32 mouse cellular contexts compared by ENCODE assay signal in genomic region chr1:82415641-82416040, GRCm38 (mm10).
"Had no signal": no experiment of that assay in that cellular context is flagged by ENCODE, and none has a peak within 500 bp of the region (broad histone marks: within the 10 kb centered on the region; RNA-seq: fewer than 3 reads in every experiment).

No protein-coding gene starts in this region.

- H3K4me1 ChIP-seq: hindbrain, embryonic 15.5 days had no signal

- H3K4me3 ChIP-seq: heart, embryonic 12.5 days; heart, embryonic 13.5 days; heart, embryonic 15.5 days; hindbrain, embryonic 10.5 days; hindbrain, embryonic 12.5 days; hindbrain, embryonic 13.5 days; hindbrain, embryonic 15.5 days; intestine, embryonic 15.5 days; kidney, embryonic 15.5 days; layer of hippocampus, adult 2 months; left cerebral cortex, adult 2 months had no signal

- H3K9me3 ChIP-seq: heart, embryonic 12.5 days; heart, embryonic 13.5 days; heart, embryonic 15.5 days; hindbrain, embryonic 10.5 days; hindbrain, embryonic 12.5 days; hindbrain, embryonic 13.5 days; hindbrain, embryonic 15.5 days; intestine, embryonic 15.5 days; kidney, embryonic 15.5 days had no signal

- H3K27ac ChIP-seq: heart, embryonic 13.5 days; heart, embryonic 15.5 days; hindbrain, embryonic 10.5 days; hindbrain, embryonic 12.5 days; hindbrain, embryonic 13.5 days; hindbrain, embryonic 14.5 days; hindbrain, embryonic 15.5 days; hindbrain, postnatal 0 days; intestine, embryonic 15.5 days; kidney, embryonic 15.5 days; kidney, postnatal 0 days; layer of hippocampus, adult 2 months; left cerebral cortex, adult 2 months had no signal

- H3K27me3 ChIP-seq: heart, embryonic 12.5 days; heart, embryonic 13.5 days; heart, embryonic 15.5 days; hindbrain, embryonic 12.5 days; hindbrain, embryonic 13.5 days; hindbrain, embryonic 15.5 days; intestine, embryonic 15.5 days; kidney, embryonic 15.5 days had no signal

- DNase-seq: heart, postnatal 10 days; heart, postnatal 14 days; kidney, adult 11 months; kidney, adult 18-20 months; kidney, adult 2 months; kidney, adult 8-10 months; kidney, adult 9 months; kidney, postnatal 10 days; kidney, postnatal 14 days; kidney, postnatal 25 days; kidney, postnatal 36 days; kidney, postnatal 4 days; layer of hippocampus, adult 9-11 months; layer of hippocampus, postnatal 36 days had no signal

- ATAC-seq: hindbrain, embryonic 16.5 days; hindbrain, postnatal 0 days; inflammation-experienced regulatory T-cells, adult 6 months; intestine, embryonic 16.5 days had no signal

- H3K36me3 ChIP-seq: heart, embryonic 12.5 days; heart, embryonic 13.5 days; heart, embryonic 15.5 days; hindbrain, embryonic 10.5 days; hindbrain, embryonic 12.5 days; hindbrain, embryonic 13.5 days; hindbrain, embryonic 15.5 days; intestine, embryonic 15.5 days; kidney, embryonic 15.5 days had no signal

- H3K9ac ChIP-seq: heart, embryonic 12.5 days; heart, embryonic 13.5 days; heart, embryonic 15.5 days; hindbrain, embryonic 12.5 days; hindbrain, embryonic 13.5 days; hindbrain, embryonic 14.5 days; hindbrain, embryonic 15.5 days; intestine, embryonic 15.5 days; kidney, embryonic 15.5 days had no signal

- H3K4me2 ChIP-seq: heart, embryonic 11.5 days; heart, embryonic 12.5 days; heart, embryonic 13.5 days; heart, embryonic 15.5 days; hindbrain, embryonic 12.5 days; hindbrain, embryonic 13.5 days; hindbrain, embryonic 14.5 days; hindbrain, embryonic 15.5 days; intestine, embryonic 15.5 days; kidney, embryonic 15.5 days had no signal
